In the genomic region with DNA sequence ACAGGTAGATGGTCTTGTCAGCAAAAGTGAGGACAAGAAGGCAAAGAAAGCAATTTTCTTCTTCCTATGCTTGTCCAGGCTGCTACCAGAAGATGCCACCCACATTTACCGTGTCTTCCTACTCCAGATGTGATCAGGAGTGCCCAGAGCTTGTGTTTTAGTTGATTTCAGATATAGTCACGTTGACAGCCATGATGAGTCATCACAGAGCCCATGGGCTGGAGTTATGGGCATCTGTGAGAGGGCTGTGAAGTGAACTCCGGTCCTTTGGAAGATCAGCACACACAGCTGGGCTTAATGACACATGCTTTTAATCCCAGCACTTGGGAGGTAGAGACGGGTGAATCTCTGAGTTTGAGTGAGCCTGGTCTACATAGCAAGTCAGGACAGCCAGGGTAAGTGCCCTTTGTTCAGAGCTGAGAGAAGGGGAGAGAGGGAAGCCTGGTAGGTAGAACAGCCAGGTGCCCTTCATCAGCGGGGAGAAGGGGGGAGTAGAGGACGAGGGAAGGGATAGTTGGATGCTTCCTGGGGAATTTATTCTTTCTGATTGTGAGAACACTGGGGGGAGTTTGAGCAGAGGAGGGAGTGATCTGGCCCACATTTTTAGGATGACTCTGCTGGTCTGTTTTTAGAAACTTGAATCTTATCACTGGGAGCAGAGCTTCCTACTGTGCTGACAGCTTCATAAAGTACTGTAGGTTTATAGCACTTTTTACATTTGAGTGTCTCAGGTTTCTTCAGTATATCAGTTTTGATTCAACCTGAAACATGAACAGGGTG, we compare ENCODE assay signal across 14 mouse cellular contexts. TPM values are rescaled to one million over a fixed set of nuclear protein-coding genes. Genes with fewer than 3 reads are reported as not detected.
DNase-seq lines count a peak whose midpoint lies in the region; ATAC-seq lines count a peak whose summit lies in the region.
"Had no signal": no experiment of that assay in that cellular context is flagged by ENCODE, and none has a peak within 500 bp of the region (broad histone marks: within the 10 kb centered on the region; RNA-seq: fewer than 3 reads in every experiment).

No protein-coding gene starts in this region.

- intact Hi-C loops in left cerebral cortex, postnatal 36 days (cut with DNase I) = loop anchor here (2.0 kb wide), 1 partner anchor 39 kb away; no protein-coding TSS in a partner anchor

- H3K36me3 ChIP-seq in heart, embryonic 11.5 days (ENCODE audit: control insufficient read depth, insufficient read depth, low read length) = no peaks in the 10 kb centered on the region

- H3K4me1 ChIP-seq in heart, embryonic 11.5 days (ENCODE audit: control insufficient read depth, insufficient read depth, low read length) = peaks cover 35% of the 10 kb centered on the region

- no peak overlapping the region for H3K4me3 ChIP-seq in heart, embryonic 11.5 days (ENCODE audit: low read depth, low read length)
- H3K4me3 ChIP-seq: forebrain, embryonic 10.5 days; hindbrain, embryonic 12.5 days had no signal

- H3K27ac ChIP-seq in heart, embryonic 11.5 days (ENCODE audit: low read depth, low read length) = peak overlapping the region; percentile 73
- H3K27ac ChIP-seq: hindbrain, embryonic 12.5 days had no signal

- H3K4me2 ChIP-seq in heart, embryonic 11.5 days = peak overlapping the region; percentile 9
- H3K4me2 ChIP-seq: hindbrain, embryonic 12.5 days had no signal

- no peaks in the 10 kb centered on the region for H3K9me3 ChIP-seq in heart, embryonic 11.5 days (replicated peaks; ENCODE audit: control insufficient read depth, low read length)
- H3K9me3 ChIP-seq: forebrain, embryonic 10.5 days; hindbrain, embryonic 12.5 days had no signal

- H3K9ac ChIP-seq in heart, embryonic 11.5 days (ENCODE audit: low read depth, low read length) = no peak overlapping the region
- H3K9ac ChIP-seq: hindbrain, embryonic 12.5 days had no signal

- no peak for DNase-seq in heart, adult 8-10 months (ENCODE audit: low spot score)
- peak; percentile 69 for DNase-seq in 3T3-L1 (ENCODE audit: low read depth, low spot score)
- peak; percentile 40 for DNase-seq in c-Kit-negative CD71-positive TER-119-positive erythroid progenitor cells, embryonic 14.5 days (ENCODE audit: low read depth, low spot score)
- peak; percentile 39 to 46 for DNase-seq in left cerebral cortex, postnatal 36 days (ENCODE audit: low spot score in 2 of 2)
- DNase-seq in spleen, adult 18-20 months = no peak
- DNase-seq in thymus, postnatal 0 days (ENCODE audit: low spot score) = no peak
- DNase-seq: cerebellum, postnatal 36 days; lung, adult 2 months; right cerebral cortex, postnatal 14 days; thymus, postnatal 25 days had no signal

- WGBS in heart, embryonic 11.5 days (ENCODE audit: insufficient replicate concordance) = 25% methylated on average over 6 of the region's 6 CpGs

- H3K27me3 ChIP-seq in heart, embryonic 11.5 days (ENCODE audit: control insufficient read depth, insufficient read depth, low read length) = no peaks in the 10 kb centered on the region
- H3K27me3 ChIP-seq: hindbrain, embryonic 12.5 days had no signal

- peak; percentile 60; the same call in 1 of the 2 replicates for ATAC-seq in heart, embryonic 11.5 days (replicated peaks; ENCODE audit: insufficient number of reproducible peaks, low FRiP score, low TSS enrichment)
- ATAC-seq in CD4-positive, CD25-positive, alpha-beta regulatory T cell, adult 4 months = no peak

RNA-seq across cellular contexts. Expression of gene Mtmr12, which starts 40.9 kb away (rescaled TPM):
- polyA plus RNA-seq in heart, embryonic 11.5 days (2014; fragmentation: Nextera tagmentation; extraction: Ambion mirVana) = 15.5 and 16.6 TPM in 2 replicates
- 10 to 100 TPM in 2 of 4 experiments, 1 to 10 TPM in 2; 6.8 to 11.1 (median 9.0) TPM for total RNA-seq in heart, adult 8-10 months (2022)
- total RNA-seq in left cerebral cortex, postnatal 36 days (2021) = 10 to 100 TPM; 41.4 to 47.3 TPM
- polyA plus RNA-seq in thymus, postnatal 0 days (2015; fragmentation: Nextera tagmentation; extraction: Ambion mirVana) = 15.9 and 19.0 TPM in 2 replicates
- polyA plus RNA-seq in CD4-positive, CD25-positive, alpha-beta regulatory T cell, adult 4 months (2017; shearing (Covaris generic)) = 10 to 100 TPM; 20.1 to 22.6 TPM

Comparison
In these comparisons a context has a peak if more than half of its experiments do, and no peak if none do; other contexts are left out.
1. DNase-seq: peak in 3T3-L1 (single experiment), c-Kit-negative CD71-positive TER-119-positive erythroid progenitor cells, embryonic 14.5 days (single experiment) and left cerebral cortex, postnatal 36 days (2 of 2); none in heart, adult 8-10 months (single experiment), spleen, adult 18-20 months (0 of 2) and thymus, postnatal 0 days (single experiment).